Mouse (Mus musculus): ENCODE data around the gene Abcg2.

- TF ChIP-seq CTCF (IDR thresholded peaks at IDR 0.05; ENCODE audit: borderline replicate concordance, insufficient read depth, low read depth, low read length) (no peak), POLR2A (IDR thresholded peaks at IDR 0.05; ENCODE audit: borderline replicate concordance, insufficient read depth, low read length) (no peak)
Observed at GRCm38 (mm10) chr6:58639391-58639790, 55.1 kb downstream of the Abcg2 start.

Measured in cerebellum, adult 2 months (tissue).